Mouse (Mus musculus) thymus, adult 2 months (tissue): ENCODE measurements around the gene Lta. TPM values are rescaled to one million over a fixed set of nuclear protein-coding genes. Genes with fewer than 3 reads are reported as not detected.

Experiments
- DNase-seq: peaks from one replicate; pipeline ENCODE4 v3.0.0; 2021
- H3K27ac ChIP-seq: fragments of 200-500 bp; 2 replicates; pipeline ENCODE4 v1.5.1; 2012; ENCODE audit warnings: low read length, control low read depth; ENCODE audit not compliant: control insufficient read depth, insufficient read depth
- H3K27me3 ChIP-seq: fragments of 200-500 bp; 2 replicates; pipeline ENCODE4 v1.6.1; 2012; ENCODE audit warnings: mild to moderate bottlenecking, low read length, moderate library complexity, mixed read lengths; ENCODE audit not compliant: control insufficient read depth, insufficient read depth
- H3K36me3 ChIP-seq: fragments of 200-500 bp; 2 replicates; pipeline ENCODE4 v1.6.1; 2012; ENCODE audit warnings: mild to moderate bottlenecking, low read length, moderate library complexity; ENCODE audit not compliant: control insufficient read depth, insufficient read depth
- H3K4me1 ChIP-seq: fragments of 200-500 bp; replicated peaks from 2 replicates; pipeline ENCODE4 v1.6.1; 2012; ENCODE audit warnings: low read length; ENCODE audit not compliant: control insufficient read depth, insufficient read depth
- H3K4me3 ChIP-seq: fragments of 200-500 bp; 2 replicates; pipeline ENCODE4 v1.5.1; 2012; ENCODE audit warnings: mild to moderate bottlenecking, low read length, control low read depth, moderate library complexity; ENCODE audit not compliant: control insufficient read depth, insufficient read depth
- CTCF ChIP-seq: fragments of 200-500 bp; IDR thresholded peaks from 2 replicates; pipeline ENCODE4 v1.5.1; 2012; ENCODE audit warnings: mild to moderate bottlenecking, control low read depth, low read length, moderate library complexity, borderline replicate concordance; ENCODE audit not compliant: control insufficient read depth, poor library complexity, insufficient read depth; ENCODE audit errors: extremely low read depth
- POLR2A ChIP-seq: fragments of 200-500 bp; IDR thresholded peaks from 2 replicates; pipeline ENCODE4 v1.6.1; 2012; ENCODE audit warnings: mild to moderate bottlenecking, low read length, control low read depth, moderate library complexity; ENCODE audit not compliant: control insufficient read depth, poor library complexity, insufficient read depth; ENCODE audit errors: extremely low read depth
- WGBS: fragments of 180-500 bp; shearing (Covaris S2); methylation state at CpG from one replicate; pipeline ENCODE4 v1.1.7; 2018; 5-methylcytosine and 5-hydroxymethylcytosine counted together
- polyA plus RNA-seq: library from polyadenylated mRNA; depleted of rRNA; stranded (reverse); fragments of >200 nt; gene quantifications from 2 replicates; pipeline ENCODE4 v1.2.3, GENCODE M21; 2012

The Lta gene
- polyA plus RNA-seq, 1 experiment: 14.4 TPM

GRCm38 (mm10) chr17:35244999-35245398, 39.8 kb upstream of the Lta start:
- WGBS: 80% methylated on average over 2 of the region's 2 CpGs
- H3K27ac ChIP-seq: no peak overlapping the region
- no peak for DNase-seq
- no peak for TF ChIP-seq CTCF
- no peak for TF ChIP-seq POLR2A
- peaks cover 35% of the 10 kb centered on the region for H3K4me1 ChIP-seq
- no peak overlapping the region for H3K4me3 ChIP-seq
- peaks cover 69% of the 10 kb centered on the region for H3K36me3 ChIP-seq
- no peaks in the 10 kb centered on the region for H3K27me3 ChIP-seq

GRCm38 (mm10) chr17:35243086-35243485, 37.9 kb upstream of the Lta start:
- WGBS: 3% methylated on average over 16 of the region's 16 CpGs

GRCm38 (mm10) chr17:35242015-35242941, 37.1 kb upstream of the Lta start:
- H3K4me3 ChIP-seq: peak overlapping the region; percentile 70
- under 1% methylated on average over 55 of the region's 55 CpGs for WGBS

More at GRCm38 (mm10) chr17:35243086-35243485, 37.9 kb upstream of the Lta start:
- peak overlapping the region; percentile 87; the same call in 1 of the 2 replicates for H3K27ac ChIP-seq
- TF ChIP-seq CTCF: no peak
- no peak for TF ChIP-seq POLR2A
- no peak for DNase-seq
- H3K4me1 ChIP-seq: peaks cover 35% of the 10 kb centered on the region
- no peaks in the 10 kb centered on the region for H3K27me3 ChIP-seq
- peak overlapping the region; percentile 70 for H3K4me3 ChIP-seq
- H3K36me3 ChIP-seq: peaks cover 50% of the 10 kb centered on the region

GRCm38 (mm10) chr17:35241305-35242014, 36.3 kb upstream of the Lta start, which contains the start of gene Ddx39b:
Gene Ddx39b, plus strand, starts transcription at chr17:35241746.
- under 1% methylated on average over 67 of the region's 69 CpGs for WGBS

More at GRCm38 (mm10) chr17:35242015-35242941, 37.1 kb upstream of the Lta start:
- Histone ChIP-seq H3K4me1 (peaks cover 35% of the 10 kb centered on the region), H3K36me3 (peaks cover 42% of the 10 kb centered on the region), H3K27me3 (no peaks in the 10 kb centered on the region), H3K27ac (peak overlapping the region; percentile 87)
- DNase-seq: peak; percentile 49
- no peak for TF ChIP-seq POLR2A
- TF ChIP-seq CTCF: no peak

GRCm38 (mm10) chr17:35240384-35241304, 35.5 kb upstream of the Lta start:
- Histone ChIP-seq H3K4me3 (peak overlapping the region; percentile 47; the same call in 1 of the 2 replicates), H3K4me1 (peaks cover 30% of the 10 kb centered on the region), H3K27me3 (no peaks in the 10 kb centered on the region), H3K36me3 (peaks cover 26% of the 10 kb centered on the region), H3K27ac (peak overlapping the region; percentile 90)
- 55% methylated on average over 12 of the region's 12 CpGs for WGBS
- TF ChIP-seq POLR2A: no peak
- TF ChIP-seq CTCF: no peak
- no peak for DNase-seq

More at GRCm38 (mm10) chr17:35241305-35242014, 36.3 kb upstream of the Lta start, which contains the start of gene Ddx39b:
- H3K36me3 ChIP-seq: peaks cover 34% of the 10 kb centered on the region
- H3K4me1 ChIP-seq: peaks cover 36% of the 10 kb centered on the region
- H3K27ac ChIP-seq: peak within 1 kb of the TSS; percentile 90
- peak within 1 kb of the TSS; percentile 70 for H3K4me3 ChIP-seq
- TF ChIP-seq POLR2A (peak; percentile 84), CTCF (peak; percentile 43; the same call in 1 of the 2 replicates)
- DNase-seq: peak; percentile 94
- H3K27me3 ChIP-seq: no peaks in the 10 kb centered on the region

GRCm38 (mm10) chr17:35239700-35240099, 34.5 kb upstream of the Lta start:
- Histone ChIP-seq H3K27ac (no peak overlapping the region), H3K27me3 (no peaks in the 10 kb centered on the region), H3K36me3 (peaks cover 16% of the 10 kb centered on the region), H3K4me1 (peaks cover 27% of the 10 kb centered on the region), H3K4me3 (no peak overlapping the region)
- WGBS: 93% methylated on average over 5 of the region's 5 CpGs
- no peak for TF ChIP-seq CTCF
- TF ChIP-seq POLR2A: no peak
- no peak for DNase-seq
